Mouse (Mus musculus) forebrain, embryonic 15.5 days (tissue): Measurements from ENCODE around the gene Eprs. TPM values are rescaled to one million over a fixed set of nuclear protein-coding genes. Genes with fewer than 3 reads are reported as not detected.

Experiments
- ATAC-seq: fragments of 200-750 bp; cut with Nextera tagmentation; replicated peaks from 2 replicates; pipeline ENCODE4 v1.8.0; 2017; ENCODE audit warnings: mild to moderate bottlenecking, moderate TSS enrichment, moderate library complexity
- H3K27ac ChIP-seq: fragments of 300-500 bp; sonication (generic); replicated peaks from 2 replicates; pipeline ENCODE4 v1.5.1; 2015; ENCODE audit warnings: mild to moderate bottlenecking, inconsistent platforms
- H3K27me3 ChIP-seq: fragments of 300-500 bp; sonication (generic); 2 replicates; pipeline ENCODE4 v1.6.1; 2015; ENCODE audit warnings: inconsistent platforms
- H3K36me3 ChIP-seq: fragments of 300-500 bp; sonication (generic); 2 replicates; pipeline ENCODE4 v1.6.1; 2015; ENCODE audit warnings: mild to moderate bottlenecking, inconsistent platforms
- H3K4me1 ChIP-seq: fragments of 300-500 bp; sonication (generic); 2 replicates; pipeline ENCODE4 v1.6.1; 2015; ENCODE audit warnings: inconsistent platforms
- H3K4me2 ChIP-seq: fragments of 300-500 bp; sonication (generic); replicated peaks from 2 replicates; pipeline ENCODE4 v1.6.1; 2015; ENCODE audit warnings: mild to moderate bottlenecking, inconsistent platforms
- H3K4me3 ChIP-seq: fragments of 300-500 bp; sonication (generic); 2 replicates; pipeline ENCODE4 v1.5.1; 2015; ENCODE audit warnings: mild to moderate bottlenecking, inconsistent platforms
- H3K9ac ChIP-seq: fragments of 300-500 bp; sonication (generic); replicated peaks from 2 replicates; pipeline ENCODE4 v1.6.1; 2015; ENCODE audit warnings: mild to moderate bottlenecking, inconsistent platforms
- H3K9me3 ChIP-seq: fragments of 300-500 bp; sonication (generic); 2 replicates; pipeline ENCODE4 v1.6.1; 2016; ENCODE audit warnings: inconsistent platforms
- WGBS: fragments of 180-500 bp; shearing (Covaris S2); methylation state at CpG from one replicate; pipeline ENCODE4 v1.1.7; 2015; ENCODE audit warnings: mixed read lengths; 5-methylcytosine and 5-hydroxymethylcytosine counted together
- polyA plus RNA-seq: library from polyadenylated mRNA; unstranded; fragments of >200 nt; fragmentation: Nextera tagmentation; extraction: Ambion mirVana; gene quantifications from 2 replicates; pipeline ENCODE4 v1.2.1, GENCODE M21; 2015

Eprs gene
- polyA plus RNA-seq, 1 experiment from 2014 or later = 150 TPM

DNA sequence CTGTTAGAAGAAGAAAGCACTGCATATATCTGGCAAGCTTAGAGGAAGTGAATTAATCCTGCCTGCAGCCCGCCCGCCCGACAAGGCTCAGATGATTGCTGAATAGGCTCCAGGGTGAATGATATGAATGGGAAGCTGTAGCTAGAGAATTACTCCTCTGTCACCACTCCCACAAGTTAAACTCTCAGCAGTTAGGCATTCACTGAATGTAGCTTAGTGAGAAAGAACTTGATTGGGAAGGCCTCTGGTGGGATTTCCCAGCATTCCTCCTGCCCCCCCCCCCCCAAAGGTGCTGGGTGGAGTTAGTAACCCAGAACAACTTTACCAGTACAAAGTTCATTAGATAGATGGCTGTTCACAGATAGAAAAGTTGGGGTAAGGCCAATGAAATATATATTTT is 26.3 kb upstream of the Eprs start:
- 15% methylated on average over 3 of the region's 3 CpGs for WGBS
- no peak overlapping the region for H3K27ac ChIP-seq
- no peak for ATAC-seq

DNA sequence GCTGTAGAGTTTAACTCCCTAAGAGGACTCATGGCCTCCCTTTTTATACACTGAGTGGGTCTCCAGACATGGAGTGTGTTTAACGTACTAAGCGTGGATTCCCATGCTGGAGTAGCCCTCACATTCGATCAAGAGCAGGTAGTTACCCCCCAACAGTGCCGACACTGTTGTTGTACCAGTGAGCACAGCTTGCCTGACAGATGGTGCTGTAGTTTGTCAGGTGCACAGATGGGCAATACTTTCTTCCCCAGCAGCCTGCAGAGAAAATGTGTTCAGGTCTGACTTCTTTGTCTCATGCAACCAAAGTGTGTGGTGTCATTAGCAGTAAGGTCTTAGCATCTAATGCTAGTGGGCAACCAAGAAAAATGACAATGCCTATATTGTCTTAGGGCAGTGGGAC is 20.4 kb upstream of the Eprs start:
- Histone ChIP-seq H3K9me3 (no peaks in the 10 kb centered on the region), H3K4me1 (no peaks in the 10 kb centered on the region), H3K4me3 (no peak overlapping the region), H3K4me2 (no peak overlapping the region), H3K27ac (peak overlapping the region; percentile 58), H3K36me3 (peaks cover 44% of the 10 kb centered on the region), H3K9ac (no peak overlapping the region), H3K27me3 (no peaks in the 10 kb centered on the region)
- ATAC-seq = 0 out of 2 replicates have a peak, but pooled peaks have one; percentile 43
- WGBS = 63% methylated on average over 4 of the region's 4 CpGs

More for the DNA sequence above, 26.3 kb upstream of the Eprs start:
- Histone ChIP-seq H3K36me3 (peaks cover 12% of the 10 kb centered on the region), H3K9me3 (no peaks in the 10 kb centered on the region), H3K4me3 (no peak overlapping the region), H3K9ac (no peak overlapping the region), H3K4me1 (peaks cover 26% of the 10 kb centered on the region), H3K27me3 (no peaks in the 10 kb centered on the region), H3K4me2 (no peak overlapping the region)

DNA sequence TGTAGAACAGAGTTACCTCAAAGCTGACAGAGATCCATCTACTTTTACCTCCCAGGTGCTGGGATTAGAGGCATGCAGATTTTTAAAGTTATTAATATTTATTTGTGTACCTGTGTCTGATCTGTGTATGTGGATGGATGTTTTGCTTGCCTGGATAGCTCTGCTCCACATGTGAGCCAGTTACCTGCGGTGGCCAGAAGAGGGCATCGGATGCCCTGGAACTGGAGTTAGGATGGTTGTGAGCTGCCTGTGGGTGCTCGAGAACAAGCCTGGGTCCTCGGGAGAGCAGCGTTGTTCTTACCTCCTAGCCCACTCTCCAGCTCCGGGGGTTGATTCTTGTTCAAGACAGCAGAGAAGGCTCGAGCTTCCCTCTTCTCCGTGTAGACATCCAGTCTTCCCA is 19.4 kb upstream of the Eprs start:
- no peak overlapping the region for H3K9ac ChIP-seq
- H3K4me2 ChIP-seq = no peak overlapping the region
- H3K4me3 ChIP-seq = no peak overlapping the region
- H3K27me3 ChIP-seq = no peaks in the 10 kb centered on the region
- H3K27ac ChIP-seq = peak overlapping the region; percentile 11; the same call in 1 of the 2 replicates
- peaks cover 53% of the 10 kb centered on the region for H3K36me3 ChIP-seq
- ATAC-seq = no peak
- 86% methylated on average over 8 of the region's 8 CpGs for WGBS
- H3K4me1 ChIP-seq = no peaks in the 10 kb centered on the region
- H3K9me3 ChIP-seq = no peaks in the 10 kb centered on the region

DNA sequence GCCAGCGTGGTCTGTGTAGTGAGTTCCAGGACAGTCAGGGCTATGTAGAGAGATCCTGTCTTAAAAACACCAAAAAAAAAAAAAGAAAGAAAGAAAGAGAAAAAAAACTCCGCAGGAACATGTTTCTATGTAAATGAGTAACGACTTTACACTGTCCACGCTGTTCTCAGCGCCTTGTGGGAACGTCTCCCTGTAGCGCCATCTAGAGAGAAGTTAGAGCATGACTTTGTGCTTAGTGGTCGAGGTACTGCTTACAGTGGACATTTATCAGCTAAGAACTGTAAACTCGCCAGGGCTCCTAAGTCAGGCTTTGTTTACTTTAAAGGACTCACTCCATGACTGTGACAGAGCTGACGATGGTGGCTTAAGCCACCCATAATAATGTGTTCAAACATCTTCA is 16.7 kb upstream of the Eprs start:
- no peak overlapping the region for H3K9ac ChIP-seq
- no peaks in the 10 kb centered on the region for H3K4me1 ChIP-seq
- WGBS = 74% methylated on average over 10 of the region's 10 CpGs
- no peak overlapping the region for H3K27ac ChIP-seq
- no peaks in the 10 kb centered on the region for H3K9me3 ChIP-seq
- no peak overlapping the region for H3K4me2 ChIP-seq
- ATAC-seq = no peak
- H3K4me3 ChIP-seq = no peak overlapping the region
- H3K36me3 ChIP-seq = peaks cover 63% of the 10 kb centered on the region
- H3K27me3 ChIP-seq = no peaks in the 10 kb centered on the region

DNA sequence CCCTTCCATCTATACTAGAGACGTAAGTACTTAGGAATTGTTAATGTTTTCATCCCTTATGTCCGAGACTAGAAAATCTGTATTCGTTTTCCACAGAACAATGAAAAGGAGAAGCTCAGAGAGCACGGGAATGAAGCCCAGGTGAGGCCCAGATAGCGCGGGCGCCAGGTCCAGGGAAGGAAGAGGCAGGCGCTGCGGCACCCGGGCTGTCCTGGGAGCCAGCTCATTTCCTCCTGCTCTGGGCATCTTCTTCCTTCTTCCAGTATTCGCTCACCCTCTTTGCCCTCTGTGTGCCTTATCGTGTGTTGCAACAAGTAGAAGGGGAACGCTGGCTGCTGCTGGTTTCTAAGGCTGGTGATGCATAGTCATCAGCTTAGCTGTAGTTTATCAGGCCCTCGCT is 13.1 kb upstream of the Eprs start:
- Histone ChIP-seq H3K27ac (no peak overlapping the region), H3K9ac (no peak overlapping the region), H3K36me3 (peaks cover 76% of the 10 kb centered on the region), H3K9me3 (no peaks in the 10 kb centered on the region), H3K4me3 (no peak overlapping the region), H3K4me1 (no peaks in the 10 kb centered on the region), H3K27me3 (no peaks in the 10 kb centered on the region), H3K4me2 (no peak overlapping the region)
- WGBS = 96% methylated on average over 14 of the region's 14 CpGs
- ATAC-seq = no peak

DNA sequence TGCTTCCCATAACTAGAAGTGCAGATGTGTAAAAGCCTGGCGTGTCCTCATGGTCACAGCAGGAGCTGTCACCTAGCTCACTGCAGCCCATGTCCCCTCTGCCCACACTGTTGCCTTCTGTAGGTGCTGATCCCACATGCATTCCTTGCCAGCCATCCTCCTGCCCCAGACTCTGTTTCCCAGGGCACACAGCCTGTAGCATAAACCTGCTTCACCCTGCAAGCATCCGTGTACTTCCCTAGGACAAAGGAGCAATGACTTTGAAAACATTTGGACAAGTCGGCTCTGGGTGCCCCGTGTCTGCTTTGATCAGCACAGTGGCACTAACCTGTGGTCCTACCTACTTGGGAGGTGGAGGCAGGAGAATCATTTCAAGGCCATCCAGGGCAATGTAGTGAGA is 12.2 kb upstream of the Eprs start:
- Histone ChIP-seq H3K9ac (no peak overlapping the region), H3K9me3 (no peaks in the 10 kb centered on the region), H3K4me2 (no peak overlapping the region), H3K4me3 (no peak overlapping the region), H3K36me3 (peaks cover 74% of the 10 kb centered on the region), H3K27ac (no peak overlapping the region), H3K27me3 (no peaks in the 10 kb centered on the region), H3K4me1 (no peaks in the 10 kb centered on the region)
- no peak for ATAC-seq
- 92% methylated on average over 4 of the region's 4 CpGs for WGBS

DNA sequence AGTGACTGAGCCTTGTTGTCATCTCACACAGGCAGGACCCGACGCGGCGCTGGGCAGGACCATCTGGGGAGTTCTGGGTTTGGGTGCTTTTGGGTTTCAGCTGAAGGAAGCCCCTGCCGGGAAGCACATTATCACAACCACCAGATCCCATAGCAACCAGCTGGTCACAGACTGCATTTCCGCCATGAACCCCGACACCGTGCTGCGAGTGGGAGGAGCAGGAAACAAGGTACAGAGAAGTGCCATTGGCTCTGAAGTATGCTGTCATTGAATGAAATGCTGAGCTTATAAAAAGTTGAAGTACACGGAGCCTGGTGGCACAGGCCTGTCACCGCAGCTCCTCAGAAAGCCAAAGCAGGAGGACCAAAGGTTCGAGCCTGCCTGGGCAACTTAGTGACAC is 10.7 kb upstream of the Eprs start:
- H3K4me1 ChIP-seq = no peaks in the 10 kb centered on the region
- H3K27me3 ChIP-seq = no peaks in the 10 kb centered on the region
- ATAC-seq = no peak
- 92% methylated on average over 12 of the region's 12 CpGs for WGBS
- H3K9me3 ChIP-seq = no peaks in the 10 kb centered on the region
- H3K4me3 ChIP-seq = no peak overlapping the region
- no peak overlapping the region for H3K27ac ChIP-seq
- peaks cover 65% of the 10 kb centered on the region for H3K36me3 ChIP-seq
- H3K9ac ChIP-seq = no peak overlapping the region
- H3K4me2 ChIP-seq = no peak overlapping the region

DNA sequence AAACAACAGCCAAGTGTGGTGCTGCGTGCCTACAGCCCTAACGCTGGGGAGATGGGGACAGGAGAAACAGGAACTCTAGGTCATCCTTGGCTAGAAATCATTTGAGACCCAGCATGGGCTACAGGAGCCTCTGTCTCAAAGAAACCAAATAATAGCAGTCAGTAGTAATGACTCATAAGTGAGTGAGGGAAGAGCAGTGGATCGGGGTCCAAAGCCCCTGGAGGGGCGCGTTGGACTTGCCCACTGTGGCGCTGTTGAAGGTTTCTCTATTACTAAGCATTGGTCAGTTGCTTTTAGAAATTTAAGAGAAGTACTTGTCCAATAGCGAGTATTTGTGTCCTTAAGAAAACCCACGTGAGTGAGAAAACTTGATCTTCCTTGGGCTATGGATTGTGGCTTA is 9.5 kb upstream of the Eprs start:
- Histone ChIP-seq H3K27ac (no peak overlapping the region), H3K9ac (no peak overlapping the region), H3K4me2 (no peak overlapping the region), H3K9me3 (no peaks in the 10 kb centered on the region), H3K36me3 (peaks cover 58% of the 10 kb centered on the region), H3K27me3 (no peaks in the 10 kb centered on the region), H3K4me3 (no peak overlapping the region), H3K4me1 (no peaks in the 10 kb centered on the region)
- no peak for ATAC-seq
- WGBS = 97% methylated on average over 8 of the region's 8 CpGs

DNA sequence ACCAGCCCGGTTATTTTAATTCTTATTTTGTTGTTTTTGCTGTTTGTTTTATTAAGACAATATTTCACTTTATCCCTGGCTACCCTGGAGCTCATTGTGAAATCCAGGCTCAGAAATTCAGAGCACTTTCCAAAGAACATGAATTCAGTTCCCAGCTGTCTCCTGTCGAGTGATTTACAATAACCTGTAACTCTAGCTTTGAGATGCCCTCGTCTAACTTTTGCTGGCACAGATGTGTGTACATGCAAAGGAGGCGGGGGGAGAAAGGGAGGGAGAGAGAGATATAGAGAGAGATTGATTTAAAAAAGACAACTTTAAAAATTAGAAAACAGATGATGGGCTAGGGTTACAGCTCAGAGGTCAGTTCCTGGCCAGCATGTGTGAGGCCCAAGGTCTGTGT is 8.1 kb upstream of the Eprs start:
- ATAC-seq = no peak
- Histone ChIP-seq H3K4me3 (no peak overlapping the region), H3K4me1 (no peaks in the 10 kb centered on the region), H3K36me3 (peaks cover 47% of the 10 kb centered on the region), H3K9me3 (no peaks in the 10 kb centered on the region), H3K4me2 (no peak overlapping the region), H3K27ac (no peak overlapping the region), H3K27me3 (no peaks in the 10 kb centered on the region), H3K9ac (no peak overlapping the region)
- 86% methylated on average over 4 of the region's 4 CpGs for WGBS

DNA sequence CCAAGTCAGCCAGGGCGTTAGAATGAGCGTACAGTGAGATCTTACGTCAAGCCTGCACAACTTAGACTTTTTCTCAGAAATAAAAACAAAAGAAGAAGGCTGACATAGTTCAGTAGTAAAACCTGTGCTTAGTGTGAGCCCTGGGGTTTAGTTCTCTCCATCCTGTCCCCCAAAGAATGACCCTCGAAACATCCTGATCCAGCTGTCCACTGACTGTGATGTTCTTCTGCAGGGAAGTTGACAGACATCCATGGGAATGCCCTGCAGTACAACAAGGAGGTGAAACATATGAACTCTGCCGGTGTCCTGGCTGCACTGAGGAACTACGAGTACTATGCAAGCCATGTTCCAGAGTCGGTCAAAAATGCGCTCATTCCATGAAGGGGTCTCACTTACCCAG is 6.6 kb upstream of the Eprs start:
- Histone ChIP-seq H3K27ac (no peak overlapping the region), H3K4me2 (no peak overlapping the region), H3K4me1 (no peaks in the 10 kb centered on the region), H3K27me3 (no peaks in the 10 kb centered on the region), H3K36me3 (peaks cover 42% of the 10 kb centered on the region), H3K4me3 (no peak overlapping the region), H3K9ac (no peak overlapping the region), H3K9me3 (no peaks in the 10 kb centered on the region)
- WGBS = 94% methylated on average over 8 of the region's 8 CpGs
- no peak for ATAC-seq

DNA sequence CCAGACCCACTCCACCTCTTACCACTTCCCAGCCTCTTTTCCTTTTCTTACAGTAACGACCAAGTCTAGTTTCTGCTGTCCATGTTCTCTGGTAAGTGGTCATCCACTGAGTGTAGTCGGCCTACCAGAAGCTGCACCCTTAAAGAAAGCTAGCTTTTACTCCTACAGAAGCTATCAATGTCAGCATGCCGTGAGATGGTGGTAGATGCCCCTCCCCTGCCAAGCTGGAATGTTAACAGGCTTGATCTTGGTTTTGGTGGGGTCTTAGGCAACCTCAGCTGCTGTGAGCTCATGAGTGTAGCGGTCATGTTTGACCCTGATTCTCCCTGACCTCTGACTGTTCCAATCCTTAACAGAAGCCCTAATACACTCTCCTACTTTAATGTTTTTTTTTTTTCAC is 4.6 kb upstream of the Eprs start:
- Histone ChIP-seq H3K9me3 (no peaks in the 10 kb centered on the region), H3K36me3 (peaks cover 29% of the 10 kb centered on the region), H3K27ac (no peak overlapping the region), H3K9ac (no peak overlapping the region), H3K27me3 (no peaks in the 10 kb centered on the region), H3K4me1 (peaks cover 8% of the 10 kb centered on the region), H3K4me2 (no peak overlapping the region), H3K4me3 (no peak overlapping the region)
- WGBS = 83% methylated on average over 4 of the region's 4 CpGs
- no peak for ATAC-seq

DNA sequence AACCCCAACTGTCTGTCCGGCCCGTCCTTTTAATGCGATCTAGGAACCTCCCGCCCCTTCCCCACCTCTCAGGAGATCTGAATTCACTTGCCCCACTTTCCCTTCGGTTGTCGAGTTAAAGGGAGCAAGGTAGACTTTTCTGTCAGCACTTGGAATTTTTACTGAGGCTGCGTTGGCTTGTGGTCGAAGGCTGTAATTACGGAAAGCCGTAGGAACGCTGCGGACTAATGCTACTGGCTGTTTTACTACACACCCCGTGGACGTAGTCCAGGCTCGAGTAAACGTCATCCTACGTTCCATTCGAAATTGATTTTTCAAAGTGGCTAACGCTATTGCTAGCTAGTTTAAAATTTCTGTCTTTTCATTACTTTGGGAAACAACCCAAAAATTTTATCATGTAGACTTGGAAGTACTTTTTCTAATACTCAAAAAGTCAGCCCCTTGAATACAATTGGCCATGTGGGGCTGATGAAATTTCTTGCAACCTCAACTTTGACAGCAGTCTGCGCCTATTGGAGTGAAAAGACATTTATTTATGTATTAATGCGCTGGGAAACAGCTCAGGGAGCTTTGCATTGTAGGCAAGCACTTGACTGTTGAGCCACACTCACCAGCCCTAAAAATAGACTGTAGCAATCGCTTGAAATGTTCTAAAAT is 810 bp downstream of the Eprs start:
- H3K36me3 ChIP-seq = peaks cover 4% of the 10 kb centered on the region; the same call in 1 of the 2 replicates
- H3K4me2 ChIP-seq = peak overlapping the region; percentile 65
- peak; percentile 39; the same call in 1 of the 2 replicates for ATAC-seq
- peaks cover 28% of the 10 kb centered on the region for H3K4me1 ChIP-seq
- H3K9ac ChIP-seq = peak overlapping the region; percentile 79
- no peaks in the 10 kb centered on the region for H3K9me3 ChIP-seq
- H3K27ac ChIP-seq = peak overlapping the region; percentile 93
- peak overlapping the region; percentile 85 for H3K4me3 ChIP-seq
- no peaks in the 10 kb centered on the region for H3K27me3 ChIP-seq
- 4% methylated on average over 22 of the region's 22 CpGs for WGBS

DNA sequence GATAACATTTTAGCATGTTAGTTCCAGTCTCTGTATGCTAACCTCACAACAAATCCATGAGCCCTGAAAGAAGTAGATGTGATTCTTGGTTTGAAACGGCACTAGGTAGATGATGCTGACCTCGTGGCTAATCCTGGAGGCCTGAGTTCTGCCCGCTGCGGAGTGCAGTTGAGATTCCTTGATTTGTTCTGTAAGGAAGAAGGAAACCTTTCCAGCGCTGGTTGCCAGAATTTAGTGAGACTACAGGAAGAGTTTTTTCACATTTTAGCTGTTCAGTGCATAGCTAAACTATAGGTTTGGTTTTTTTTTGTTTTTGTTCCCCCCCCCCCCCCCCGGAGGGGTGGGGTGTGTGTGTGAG is 1.3 kb downstream of the Eprs start:
- Histone ChIP-seq H3K9ac (peak overlapping the region; percentile 79), H3K9me3 (no peaks in the 10 kb centered on the region), H3K4me1 (peaks cover 28% of the 10 kb centered on the region), H3K27ac (no peak overlapping the region), H3K27me3 (no peaks in the 10 kb centered on the region), H3K4me3 (peak overlapping the region; percentile 85), H3K36me3 (peaks cover 6% of the 10 kb centered on the region; the same call in 1 of the 2 replicates), H3K4me2 (peak overlapping the region; percentile 65)
- WGBS = 35% methylated on average over 6 of the region's 6 CpGs
- no peak for ATAC-seq
